Comparison of ENCODE assay signal across 13 mouse cellular contexts in genomic region chr1:73928385-73928784, GRCm38 (mm10).
DNase-seq lines count a peak whose midpoint lies in the region; ATAC-seq and TF ChIP-seq lines count a peak whose summit lies in the region.
"Had no signal": no experiment of that assay in that cellular context is flagged by ENCODE, and none has a peak within 500 bp of the region (broad histone marks: within the 10 kb centered on the region; RNA-seq: fewer than 3 reads in every experiment).

No protein-coding gene starts in this region.

- peaks cover 39% of the 10 kb centered on the region for H3K27me3 ChIP-seq in heart, embryonic 10.5 days (ENCODE audit: insufficient read depth, poor library complexity, severe bottlenecking)
- no peaks in the 10 kb centered on the region for H3K27me3 ChIP-seq in liver, adult 2 months (ENCODE audit: control insufficient read depth, insufficient read depth, low read length)
- H3K27me3 ChIP-seq in liver, embryonic 12.5 days (replicated peaks) = no peaks in the 10 kb centered on the region
- H3K27me3 ChIP-seq: heart, embryonic 13.5 days had no signal

- no peaks in the 10 kb centered on the region for H3K9me3 ChIP-seq in heart, embryonic 10.5 days
- no peaks in the 10 kb centered on the region for H3K9me3 ChIP-seq in liver, embryonic 12.5 days (replicated peaks)
- H3K9me3 ChIP-seq: heart, embryonic 13.5 days had no signal

- no peak for ATAC-seq in liver, embryonic 12.5 days

- intact Hi-C loops in heart, postnatal 36 days (cut with DNase I) = no loop called here
- intact Hi-C loops in left cerebral cortex, postnatal 4 days (cut with DNase I) = no loop called here

- no peak for DNase-seq in heart, embryonic 10.5 days (ENCODE audit: low spot score)
- DNase-seq in heart, postnatal 36 days = no peak
- DNase-seq in liver, adult 2 months (ENCODE audit: extremely low read depth, low read depth, low spot score) = no peak
- peak; percentile 80 to 88 for DNase-seq in lung, adult 18-20 months
- peak; percentile 88 for DNase-seq in lung, postnatal 36 days
- no peak for DNase-seq in left cerebral cortex, postnatal 4 days
- DNase-seq in layer of hippocampus, postnatal 36 days = no peak
- DNase-seq: cerebellum, adult 2 months; gastrocnemius, postnatal 14 days; lung, embryonic 14.5 days; thymus, postnatal 14 days had no signal

- peak overlapping the region; percentile 38; the same call in 1 of the 2 replicates for H3K27ac ChIP-seq in heart, embryonic 10.5 days
- H3K27ac ChIP-seq in liver, adult 2 months (replicated peaks; ENCODE audit: insufficient read depth, low read depth, low read length) = peak overlapping the region; percentile 71
- no peak overlapping the region for H3K27ac ChIP-seq in liver, embryonic 12.5 days

- H3K4me2 ChIP-seq in liver, embryonic 12.5 days = no peak overlapping the region
- H3K4me2 ChIP-seq: heart, embryonic 13.5 days; lung, embryonic 14.5 days had no signal

- peaks cover 85% of the 10 kb centered on the region for H3K36me3 ChIP-seq in heart, embryonic 10.5 days
- H3K36me3 ChIP-seq in liver, adult 2 months (ENCODE audit: control insufficient read depth, insufficient read depth, low read length) = peaks cover 27% of the 10 kb centered on the region
- H3K36me3 ChIP-seq in liver, embryonic 12.5 days = peaks cover 35% of the 10 kb centered on the region

- H3K4me1 ChIP-seq in heart, embryonic 10.5 days = peaks cover 72% of the 10 kb centered on the region
- peaks cover 49% of the 10 kb centered on the region for H3K4me1 ChIP-seq in liver, adult 2 months (ENCODE audit: control insufficient read depth, insufficient read depth, low read length)
- H3K4me1 ChIP-seq in liver, embryonic 12.5 days = no peaks in the 10 kb centered on the region

- no peak overlapping the region for H3K4me3 ChIP-seq in heart, embryonic 10.5 days
- H3K4me3 ChIP-seq in liver, adult 2 months (ENCODE audit: insufficient read depth, low read depth, low read length) = no peak overlapping the region
- H3K4me3 ChIP-seq in liver, embryonic 12.5 days = no peak overlapping the region
- H3K4me3 ChIP-seq: heart, embryonic 13.5 days had no signal

- no peak for TF ChIP-seq POLR2A in liver, adult 2 months (IDR thresholded peaks at IDR 0.05; ENCODE audit: extremely low read depth, insufficient read depth, low read length)

- peak overlapping the region; percentile 72 for H3K9ac ChIP-seq in liver, adult 2 months (ENCODE audit: low read depth, low read length)
- H3K9ac ChIP-seq in liver, embryonic 12.5 days = no peak overlapping the region
- H3K9ac ChIP-seq: heart, embryonic 13.5 days; lung, embryonic 14.5 days had no signal

- 85% methylated on average over 8 of the region's 8 CpGs for WGBS in heart, embryonic 10.5 days
- 62% methylated on average over 8 of the region's 8 CpGs for WGBS in liver, adult 2 months
- WGBS in liver, embryonic 12.5 days (ENCODE audit: insufficient replicate concordance) = 74% methylated on average over 8 of the region's 8 CpGs

- no peak for TF ChIP-seq CTCF in liver, adult 2 months (IDR thresholded peaks at IDR 0.05; ENCODE audit: low read depth, low read length)

- H3K79me2 ChIP-seq in liver, adult 2 months (ENCODE audit: control insufficient read depth, insufficient read depth, low read length) = no peaks in the 10 kb centered on the region

Comparison
In these comparisons a context has a peak if more than half of its experiments do, and no peak if none do; other contexts are left out.
1. DNase-seq: peak in lung, adult 18-20 months (2 of 2) and lung, postnatal 36 days (single experiment); none in heart, embryonic 10.5 days (single experiment), heart, postnatal 36 days (0 of 2), liver, adult 2 months (single experiment), left cerebral cortex, postnatal 4 days (single experiment) and layer of hippocampus, postnatal 36 days (0 of 2).